Mouse (Mus musculus) midbrain, postnatal 0 days (tissue): Measurements from ENCODE around the gene Ppil6. TPM values are rescaled to one million over a fixed set of nuclear protein-coding genes. Genes with fewer than 3 reads are reported as not detected.

Experiments
- ATAC-seq: fragments of 200-750 bp; cut with Nextera tagmentation; 2 replicates; pipeline ENCODE4 v1.8.0; 2017; ENCODE audit warnings: moderate number of reproducible peaks, mild to moderate bottlenecking, moderate TSS enrichment, moderate library complexity; ENCODE audit not compliant: low FRiP score
- DNase-seq: peaks from one replicate; pipeline ENCODE4 v3.0.0-alpha.2; 2015; ENCODE audit warnings: low spot score
- H3K27ac ChIP-seq: fragments of 300-500 bp; sonication (generic); 2 replicates; pipeline ENCODE4 v1.5.1; 2014; ENCODE audit warnings: low read depth, mild to moderate bottlenecking, low read length, mixed read lengths
- H3K27me3 ChIP-seq: fragments of 300-500 bp; sonication (generic); 2 replicates; pipeline ENCODE4 v1.6.1; 2014; ENCODE audit warnings: low read length, control low read depth, mixed read lengths; ENCODE audit not compliant: insufficient read depth
- H3K36me3 ChIP-seq: fragments of 300-500 bp; sonication (generic); 2 replicates; pipeline ENCODE4 v1.6.1; 2014; ENCODE audit warnings: low read length, control low read depth, mixed read lengths; ENCODE audit not compliant: insufficient read depth
- H3K4me1 ChIP-seq: fragments of 300-500 bp; sonication (generic); 2 replicates; pipeline ENCODE4 v1.6.1; 2014; ENCODE audit warnings: mild to moderate bottlenecking, control low read depth, antibody characterized with exemption, low read length, mixed read lengths; ENCODE audit not compliant: insufficient read depth
- H3K4me2 ChIP-seq: fragments of 300-500 bp; sonication (generic); 2 replicates; pipeline ENCODE4 v1.6.1; 2014; ENCODE audit warnings: low read depth, mild to moderate bottlenecking, low read length, mixed read lengths; ENCODE audit not compliant: poor library complexity, severe bottlenecking
- H3K4me3 ChIP-seq: fragments of 300-500 bp; sonication (generic); 2 replicates; pipeline ENCODE4 v1.5.1; 2014; ENCODE audit warnings: low read depth, mild to moderate bottlenecking, low read length, moderate library complexity
- H3K9ac ChIP-seq: fragments of 300-500 bp; sonication (generic); replicated peaks from 2 replicates; pipeline ENCODE4 v1.6.1; 2014; ENCODE audit warnings: mild to moderate bottlenecking, low read length, moderate library complexity, mixed read lengths; ENCODE audit not compliant: poor library complexity, severe bottlenecking
- H3K9me3 ChIP-seq: fragments of 300-500 bp; sonication (generic); 2 replicates; pipeline ENCODE4 v1.6.1; 2016; ENCODE audit warnings: low read length, control low read depth
- CTCF ChIP-seq: IDR thresholded peaks from 2 replicates; pipeline ENCODE4 v1.5.1; 2016; ENCODE audit warnings: antibody characterized with exemption, mild to moderate bottlenecking
- WGBS: fragments of 180-500 bp; shearing (Covaris S2); extraction: QIAGEN DNeasy Blood & Tissue Kit; methylation state at CpG from one replicate; pipeline ENCODE4 v1.1.7; 2014; 5-methylcytosine and 5-hydroxymethylcytosine counted together
- polyA plus RNA-seq: library from polyadenylated mRNA; unstranded; fragments of >200 nt; fragmentation: Nextera tagmentation; extraction: Ambion mirVana; gene quantifications from 2 replicates; pipeline ENCODE4 v1.2.1, GENCODE M21; 2015
- total RNA-seq: library from RNA; depleted of rRNA; stranded (reverse); fragments of >200 nt; gene quantifications from 2 replicates; pipeline ENCODE4 v1.2.3, GENCODE M21; 2014

Gene Ppil6
- total and polyA plus RNA-seq, 2 experiments from 2014 or later: 2.3 to 5.3 TPM

- no peaks in the 10 kb centered on the region for H3K4me1 ChIP-seq
- H3K27ac ChIP-seq: no peak overlapping the region
- no peak overlapping the region for H3K4me2 ChIP-seq
- ATAC-seq (no peak), DNase-seq (no peak)
- H3K36me3 ChIP-seq: peaks cover 10% of the 10 kb centered on the region
- no peak for TF ChIP-seq CTCF
- H3K4me3 ChIP-seq: no peak overlapping the region
- no peaks in the 10 kb centered on the region for H3K9me3 ChIP-seq
- no peaks in the 10 kb centered on the region for H3K27me3 ChIP-seq
- no peak overlapping the region for H3K9ac ChIP-seq
- 41% methylated on average over 6 of the region's 6 CpGs for WGBS
Observed at GRCm38 (mm10) chr10:41467325-41467724, 22.9 kb upstream of the Ppil6 start.

DNA sequence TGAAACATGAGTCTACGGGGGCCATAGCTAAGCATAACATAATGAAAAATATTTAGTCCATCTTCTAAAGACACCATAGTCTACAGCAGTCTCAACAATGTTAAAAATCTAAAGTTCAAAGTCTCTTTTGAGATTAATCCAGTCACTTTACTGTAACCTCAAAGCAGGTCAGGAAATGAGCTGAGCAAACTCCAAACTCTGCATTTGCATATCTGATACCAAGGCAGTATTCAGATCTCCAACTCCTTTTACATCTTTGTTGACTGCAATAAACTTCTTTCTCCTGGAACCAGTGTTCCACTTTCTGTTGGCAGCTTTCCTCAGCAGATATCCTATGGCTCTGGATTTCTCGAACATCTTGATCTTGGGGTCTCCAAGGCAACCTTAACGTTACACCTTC lies 19.5 kb upstream of the Ppil6 start:
- Histone ChIP-seq H3K27me3 (no peaks in the 10 kb centered on the region), H3K4me1 (no peaks in the 10 kb centered on the region), H3K4me3 (no peak overlapping the region), H3K4me2 (no peak overlapping the region), H3K9ac (no peak overlapping the region), H3K36me3 (no peaks in the 10 kb centered on the region), H3K27ac (no peak overlapping the region), H3K9me3 (no peaks in the 10 kb centered on the region)
- DNase-seq: no peak
- TF ChIP-seq CTCF: no peak
- 83% methylated on average over 3 of the region's 3 CpGs for WGBS
- no peak for ATAC-seq

- no peak overlapping the region for H3K27ac ChIP-seq
- no peaks in the 10 kb centered on the region for H3K27me3 ChIP-seq
- H3K4me1 ChIP-seq: no peaks in the 10 kb centered on the region
- no peak overlapping the region for H3K9ac ChIP-seq
- H3K9me3 ChIP-seq: no peaks in the 10 kb centered on the region
- H3K4me3 ChIP-seq: no peak overlapping the region
- ATAC-seq (no peak), DNase-seq (no peak)
- H3K36me3 ChIP-seq: no peaks in the 10 kb centered on the region
- no peak overlapping the region for H3K4me2 ChIP-seq
- TF ChIP-seq CTCF: no peak
Observed at GRCm38 (mm10) chr10:41472534-41472933, 17.7 kb upstream of the Ppil6 start.

DNA sequence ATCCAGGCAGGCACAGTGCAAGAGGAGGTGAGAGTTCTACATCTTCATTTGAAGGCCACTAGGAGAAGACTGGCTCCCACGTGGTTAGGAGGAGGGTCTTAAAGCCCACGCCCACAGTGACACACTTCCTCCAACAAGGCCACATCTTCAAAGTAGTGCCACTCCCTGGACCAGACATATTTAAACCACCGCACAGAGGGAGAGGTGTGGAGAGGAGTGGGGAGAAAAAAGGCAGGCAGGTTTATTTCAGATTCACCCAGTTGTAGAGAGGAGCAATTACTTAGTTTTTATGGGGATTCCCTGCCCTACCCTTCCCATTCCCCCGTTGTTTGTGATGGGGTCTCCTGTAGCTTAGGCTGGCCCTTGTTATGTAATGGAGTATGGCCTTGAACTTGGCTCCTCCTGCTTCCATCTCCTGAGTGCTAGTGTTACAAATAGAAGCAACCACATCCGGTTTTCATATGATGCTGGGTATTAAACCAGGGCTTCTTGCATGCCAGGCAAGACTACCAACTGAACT lies 17.2 kb upstream of the Ppil6 start:
- Histone ChIP-seq H3K9ac (no peak overlapping the region), H3K27ac (no peak overlapping the region), H3K4me1 (no peaks in the 10 kb centered on the region), H3K4me2 (no peak overlapping the region), H3K27me3 (no peaks in the 10 kb centered on the region), H3K36me3 (no peaks in the 10 kb centered on the region), H3K9me3 (no peaks in the 10 kb centered on the region), H3K4me3 (no peak overlapping the region)
- no peak for TF ChIP-seq CTCF
- DNase-seq (no peak), ATAC-seq (no peak)
- WGBS: 82% methylated on average over 5 of the region's 5 CpGs

DNA sequence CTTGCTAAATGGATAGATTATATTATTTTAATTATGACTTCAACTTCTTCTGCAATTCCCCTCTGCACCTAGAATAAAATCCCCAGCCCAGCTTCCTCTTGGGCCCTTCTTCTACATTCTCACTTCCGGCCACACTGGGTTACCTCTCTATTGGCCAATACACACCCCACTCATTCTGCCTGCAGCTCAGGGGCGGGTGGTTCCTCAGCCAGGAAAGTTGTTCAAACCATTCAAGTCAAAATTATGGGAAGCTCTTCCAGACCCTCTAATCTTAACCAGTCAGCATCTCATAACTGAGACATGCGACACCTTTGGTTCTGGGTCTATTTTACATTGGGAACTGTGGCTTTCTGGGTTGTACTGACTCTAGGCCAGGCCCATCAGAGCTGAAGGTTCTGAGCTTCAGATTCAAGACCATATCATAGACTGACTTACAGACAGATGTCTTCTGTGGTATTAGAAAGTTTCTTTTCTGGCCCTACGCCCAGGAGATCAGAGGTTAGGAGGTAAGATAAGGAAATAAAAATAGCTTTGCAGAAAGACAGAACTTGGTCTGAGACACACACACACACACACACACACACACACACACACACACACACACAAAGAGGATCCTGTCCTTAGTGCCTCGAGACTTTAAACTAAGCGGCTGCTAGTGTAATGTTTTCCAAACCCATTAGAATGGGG lies 16.3 kb upstream of the Ppil6 start:
- DNase-seq (no peak), ATAC-seq (no peak)
- WGBS: 88% methylated on average over 6 of the region's 6 CpGs
- Histone ChIP-seq H3K4me1 (no peaks in the 10 kb centered on the region), H3K4me3 (no peak overlapping the region), H3K9me3 (no peaks in the 10 kb centered on the region), H3K27me3 (no peaks in the 10 kb centered on the region), H3K9ac (no peak overlapping the region), H3K4me2 (no peak overlapping the region), H3K27ac (no peak overlapping the region), H3K36me3 (no peaks in the 10 kb centered on the region)
- TF ChIP-seq CTCF: no peak

DNA sequence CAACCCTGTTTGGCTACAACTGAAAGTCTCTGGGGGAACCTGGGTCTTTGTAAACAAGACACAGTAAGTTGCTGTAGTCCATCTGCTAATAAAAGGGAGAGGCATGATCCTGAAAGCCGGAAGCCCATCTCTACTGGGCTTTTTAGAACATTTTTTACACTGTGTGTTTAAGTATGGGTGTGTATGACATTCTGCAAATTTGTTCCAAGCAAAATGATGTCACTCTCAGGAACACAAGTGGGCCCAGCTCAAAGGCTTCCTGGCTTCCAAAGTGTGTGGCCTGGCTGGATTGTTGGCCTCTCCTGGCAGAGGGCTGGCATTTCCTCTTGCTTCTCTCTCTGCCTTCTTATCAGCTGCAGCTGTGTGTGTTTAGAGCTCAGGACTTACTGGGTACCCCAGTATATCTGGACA lies 15.3 kb upstream of the Ppil6 start:
- DNase-seq: no peak
- Histone ChIP-seq H3K9ac (no peak overlapping the region), H3K27ac (no peak overlapping the region), H3K9me3 (no peaks in the 10 kb centered on the region), H3K4me1 (no peaks in the 10 kb centered on the region), H3K27me3 (no peaks in the 10 kb centered on the region), H3K4me3 (no peak overlapping the region), H3K4me2 (no peak overlapping the region), H3K36me3 (no peaks in the 10 kb centered on the region)
- 87% methylated on average over 1 of the region's 1 CpGs for WGBS
- no peak for ATAC-seq
- TF ChIP-seq CTCF: no peak
